Mouse (Mus musculus) lung, embryonic 15.5 days (tissue): Measurements from ENCODE around the gene Pdzph1. TPM values are rescaled to one million over a fixed set of nuclear protein-coding genes. Genes with fewer than 3 reads are reported as not detected.

Source experiments
- ATAC-seq: fragments of 200-750 bp; cut with Nextera tagmentation; 2 replicates; pipeline ENCODE4 v1.8.0; 2017; ENCODE audit warnings: moderate number of reproducible peaks, borderline replicate concordance; ENCODE audit not compliant: low FRiP score, low TSS enrichment; ENCODE audit errors: extremely low read depth
- H3K27ac ChIP-seq: fragments of 300-500 bp; sonication (generic); 2 replicates; pipeline ENCODE4 v1.5.1; 2015; ENCODE audit warnings: moderate library complexity, mild to moderate bottlenecking, inconsistent platforms
- H3K27me3 ChIP-seq: fragments of 300-500 bp; sonication (generic); 2 replicates; pipeline ENCODE4 v1.6.1; 2015; ENCODE audit warnings: inconsistent platforms
- H3K36me3 ChIP-seq: fragments of 300-500 bp; sonication (generic); 2 replicates; pipeline ENCODE4 v1.6.1; 2015; ENCODE audit warnings: inconsistent platforms
- H3K4me1 ChIP-seq: fragments of 300-500 bp; sonication (generic); 2 replicates; pipeline ENCODE4 v1.6.1; 2015; ENCODE audit warnings: inconsistent platforms
- H3K4me2 ChIP-seq: fragments of 300-500 bp; sonication (generic); 2 replicates; pipeline ENCODE4 v1.6.1; 2015; ENCODE audit warnings: inconsistent platforms, mild to moderate bottlenecking, moderate library complexity
- H3K4me3 ChIP-seq: fragments of 300-500 bp; sonication (generic); 2 replicates; pipeline ENCODE4 v1.5.1; 2015; ENCODE audit warnings: mild to moderate bottlenecking, inconsistent platforms
- H3K9ac ChIP-seq: fragments of 300-500 bp; sonication (generic); 2 replicates; pipeline ENCODE4 v1.6.1; 2015; ENCODE audit warnings: inconsistent platforms
- H3K9me3 ChIP-seq: fragments of 300-500 bp; sonication (generic); 2 replicates; pipeline ENCODE4 v1.6.1; 2016; ENCODE audit warnings: inconsistent platforms
- WGBS: fragments of 180-500 bp; shearing (Covaris S2); methylation state at CpG from one replicate; pipeline ENCODE4 v1.1.7; 2015; 5-methylcytosine and 5-hydroxymethylcytosine counted together
- polyA plus RNA-seq: library from polyadenylated mRNA; unstranded; fragments of >200 nt; fragmentation: Nextera tagmentation; extraction: Ambion mirVana; gene quantifications from 2 replicates; pipeline ENCODE4 v1.2.1, GENCODE M21; 2015

Gene Pdzph1
- polyA plus RNA-seq, 1 experiment from 2014 or later, result not detected

DNA sequence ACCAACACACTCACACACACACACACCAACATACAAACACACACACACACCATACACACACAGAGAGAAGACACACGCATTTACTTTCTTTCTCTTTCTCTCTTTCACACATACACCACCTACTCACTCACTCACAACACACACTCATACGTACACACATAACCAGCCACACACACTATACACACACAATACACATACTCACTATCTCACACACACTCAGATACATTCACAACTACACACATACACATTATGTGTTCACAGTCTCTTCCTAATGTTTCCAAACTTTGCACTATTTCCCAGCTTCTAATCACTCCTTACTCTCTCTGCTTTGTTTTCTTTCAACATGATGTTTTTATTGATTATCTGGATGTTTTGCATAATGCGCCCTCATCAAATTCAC, 72.6 kb downstream of the Pdzph1 start:
- Histone ChIP-seq H3K4me1 (no peaks in the 10 kb centered on the region), H3K27me3 (no peaks in the 10 kb centered on the region), H3K27ac (no peak overlapping the region), H3K4me2 (no peak overlapping the region), H3K36me3 (no peaks in the 10 kb centered on the region), H3K9ac (no peak overlapping the region), H3K4me3 (no peak overlapping the region), H3K9me3 (no peaks in the 10 kb centered on the region)
- WGBS, result 75% methylated on average over 3 of the region's 3 CpGs
- no peak for ATAC-seq

- no peak overlapping the region for H3K4me3 ChIP-seq
- H3K9ac ChIP-seq, result no peak overlapping the region
- no peaks in the 10 kb centered on the region for H3K4me1 ChIP-seq
- no peaks in the 10 kb centered on the region for H3K27me3 ChIP-seq
- no peak for ATAC-seq
- 69% methylated on average over 7 of the region's 7 CpGs for WGBS
- no peaks in the 10 kb centered on the region for H3K9me3 ChIP-seq
- H3K36me3 ChIP-seq, result no peaks in the 10 kb centered on the region
- no peak overlapping the region for H3K4me2 ChIP-seq
- H3K27ac ChIP-seq, result no peak overlapping the region
Observed at GRCm38 (mm10) chr17:58911564-58911963, 79.6 kb downstream of the Pdzph1 start.

GRCm38 (mm10) chr17:58909061-58909661, 82.0 kb downstream of the Pdzph1 start:
- ATAC-seq, result no peak
- no peak overlapping the region for H3K27ac ChIP-seq
- 29% methylated on average over 8 of the region's 8 CpGs for WGBS
- H3K4me3 ChIP-seq, result no peak overlapping the region
- no peak overlapping the region for H3K9ac ChIP-seq
- no peaks in the 10 kb centered on the region for H3K36me3 ChIP-seq
- no peak overlapping the region for H3K4me2 ChIP-seq
- no peaks in the 10 kb centered on the region for H3K9me3 ChIP-seq
- H3K27me3 ChIP-seq, result no peaks in the 10 kb centered on the region
- H3K4me1 ChIP-seq, result no peaks in the 10 kb centered on the region

DNA sequence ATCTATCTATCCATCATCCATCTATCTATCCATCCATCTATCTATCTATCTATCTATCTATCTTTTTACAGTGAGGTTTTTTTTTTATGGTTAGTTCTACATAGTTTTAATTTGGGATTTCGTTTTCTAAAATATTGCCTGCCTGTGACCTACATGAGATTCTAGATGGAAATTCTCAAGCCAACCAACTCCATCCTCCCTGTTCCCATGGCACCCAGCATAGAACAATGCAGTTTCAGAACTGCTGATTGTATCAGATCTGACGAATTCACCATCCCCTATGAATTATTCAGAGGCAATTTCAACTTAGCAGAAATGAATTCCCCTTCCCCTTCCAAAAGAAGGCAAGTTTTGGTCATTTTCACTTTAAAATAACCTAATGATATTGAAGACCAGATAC, 85.2 kb downstream of the Pdzph1 start:
- Histone ChIP-seq H3K27ac (no peak overlapping the region), H3K4me1 (no peaks in the 10 kb centered on the region), H3K4me2 (no peak overlapping the region), H3K4me3 (no peak overlapping the region), H3K9me3 (no peaks in the 10 kb centered on the region), H3K27me3 (no peaks in the 10 kb centered on the region), H3K36me3 (no peaks in the 10 kb centered on the region), H3K9ac (no peak overlapping the region)
- WGBS, result 74% methylated on average over 2 of the region's 2 CpGs
- ATAC-seq, result no peak

DNA sequence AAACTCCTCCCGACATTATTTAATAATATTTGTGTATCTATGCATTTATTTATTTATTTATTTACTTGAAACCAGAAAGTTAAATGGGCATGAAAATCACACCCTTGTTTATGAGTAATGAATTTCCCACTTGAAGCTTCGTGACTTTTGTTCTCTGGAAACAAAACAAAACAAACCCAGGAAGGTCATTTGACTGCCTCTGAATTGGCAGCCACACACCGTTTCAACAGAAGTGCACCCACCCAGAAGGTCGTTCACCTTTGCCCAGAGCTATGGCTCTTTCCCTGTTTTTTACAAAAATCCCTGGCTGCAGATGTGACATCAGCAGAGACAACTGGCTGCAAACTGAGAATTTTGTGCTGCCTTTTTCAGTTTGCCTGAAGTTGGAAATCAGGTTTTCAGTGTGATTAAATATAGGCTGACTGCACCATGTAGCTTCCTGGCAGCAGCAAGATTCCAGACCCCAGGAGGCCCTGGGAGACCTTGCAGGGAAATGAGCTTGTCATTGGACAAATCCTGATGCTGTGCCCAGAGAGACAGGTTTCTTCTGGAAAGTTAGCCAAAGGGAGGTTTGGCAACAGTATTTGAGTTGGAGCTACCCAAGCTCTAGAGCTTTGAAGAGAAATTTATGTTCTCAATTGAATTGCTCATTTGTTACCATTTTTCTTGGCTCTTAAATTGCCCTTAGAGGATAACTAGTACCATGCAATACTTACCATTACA, 99.5 kb downstream of the Pdzph1 start:
- H3K4me2 ChIP-seq, result no peak overlapping the region
- WGBS, result 45% methylated on average over 4 of the region's 4 CpGs
- H3K27ac ChIP-seq, result no peak overlapping the region
- H3K9ac ChIP-seq, result no peak overlapping the region
- no peaks in the 10 kb centered on the region for H3K9me3 ChIP-seq
- H3K27me3 ChIP-seq, result no peaks in the 10 kb centered on the region
- no peaks in the 10 kb centered on the region for H3K4me1 ChIP-seq
- no peak for ATAC-seq
- H3K36me3 ChIP-seq, result no peaks in the 10 kb centered on the region
- H3K4me3 ChIP-seq, result no peak overlapping the region

DNA sequence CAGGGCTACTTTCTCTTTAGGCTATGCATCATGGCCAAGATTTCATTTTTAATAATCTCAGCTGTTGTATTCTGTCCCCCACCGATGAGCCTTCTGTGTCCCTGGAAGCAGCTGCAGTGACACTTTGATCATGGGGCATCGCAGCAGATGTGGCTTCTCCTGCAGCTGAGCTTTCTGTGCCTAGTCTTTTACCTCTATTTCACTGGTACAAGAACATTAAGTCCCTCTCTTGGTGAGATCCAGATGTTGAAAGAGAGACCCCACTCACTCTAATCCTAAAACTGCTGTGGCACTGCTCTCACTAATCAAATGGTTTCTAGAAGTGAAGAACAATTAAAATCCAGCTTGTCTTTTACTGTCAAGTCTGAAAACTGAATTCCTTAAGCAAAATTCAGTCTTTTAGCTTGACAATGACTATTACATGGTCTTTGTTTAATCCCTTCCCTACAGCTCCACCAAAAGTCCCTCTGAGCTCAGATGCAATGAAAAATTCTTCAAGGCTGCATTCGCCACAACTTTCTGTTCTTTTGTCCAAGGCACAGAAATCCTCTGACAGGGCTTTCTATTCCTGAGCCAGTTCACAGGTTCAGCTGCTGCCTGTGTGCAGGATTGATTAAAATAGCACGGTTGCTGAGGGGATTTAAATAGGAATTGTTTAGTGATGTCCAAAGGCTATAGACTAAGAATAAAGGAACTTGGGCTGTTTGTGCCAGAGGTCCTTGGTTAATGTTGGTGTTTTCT, 101.1 kb downstream of the Pdzph1 start:
- no peaks in the 10 kb centered on the region for H3K36me3 ChIP-seq
- no peak overlapping the region for H3K4me3 ChIP-seq
- no peak overlapping the region for H3K27ac ChIP-seq
- no peaks in the 10 kb centered on the region for H3K4me1 ChIP-seq
- H3K27me3 ChIP-seq, result no peaks in the 10 kb centered on the region
- H3K9me3 ChIP-seq, result no peaks in the 10 kb centered on the region
- WGBS, result 71% methylated on average over 4 of the region's 4 CpGs
- no peak for ATAC-seq
- no peak overlapping the region for H3K4me2 ChIP-seq
- H3K9ac ChIP-seq, result no peak overlapping the region

DNA sequence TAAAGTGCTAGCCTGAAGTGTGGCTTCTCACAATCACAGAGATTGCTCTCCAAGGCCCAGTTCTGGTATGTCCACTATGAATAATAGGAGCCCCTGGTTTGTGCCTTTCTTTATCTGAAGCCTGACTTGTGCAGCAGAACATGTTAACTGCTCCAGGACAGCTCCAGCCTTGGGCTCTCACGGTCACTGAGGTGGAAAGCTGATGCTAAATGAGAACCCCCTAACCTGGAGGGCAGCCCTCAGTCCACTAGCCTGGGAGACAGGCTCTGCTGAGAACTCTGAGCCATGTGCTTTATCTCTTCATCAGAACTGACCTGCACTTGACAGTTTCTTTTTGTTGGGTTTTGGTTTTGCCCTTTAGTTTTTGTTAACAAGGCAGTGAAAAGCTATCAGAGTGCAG, 106.8 kb downstream of the Pdzph1 start:
- Histone ChIP-seq H3K9ac (no peak overlapping the region), H3K4me3 (no peak overlapping the region), H3K27ac (no peak overlapping the region), H3K9me3 (no peaks in the 10 kb centered on the region), H3K4me2 (no peak overlapping the region), H3K36me3 (no peaks in the 10 kb centered on the region), H3K27me3 (no peaks in the 10 kb centered on the region), H3K4me1 (no peaks in the 10 kb centered on the region)
- no peak for ATAC-seq
- WGBS, result 58% methylated on average over 1 of the region's 1 CpGs

DNA sequence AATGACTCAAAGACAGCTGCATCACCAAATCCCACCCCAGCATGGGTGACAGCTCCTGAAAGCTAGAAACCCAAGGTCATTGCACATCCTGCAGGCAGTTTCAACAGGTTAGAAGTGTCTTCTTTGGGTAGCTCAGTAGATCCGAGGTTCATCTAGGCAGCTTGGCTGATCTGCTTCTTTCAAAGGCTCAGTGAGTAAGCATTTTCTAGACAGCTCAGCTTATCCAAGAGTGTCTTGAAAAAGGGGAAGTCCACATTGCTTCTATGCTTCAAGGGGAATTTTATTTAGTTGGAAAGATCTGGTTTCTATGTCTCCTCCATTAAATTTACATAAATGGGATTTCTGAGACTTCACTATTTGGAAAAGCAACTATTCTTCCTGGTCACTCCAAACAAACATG, 117.8 kb downstream of the Pdzph1 start:
- H3K4me3 ChIP-seq, result no peak overlapping the region
- no peak for ATAC-seq
- WGBS, result 55% methylated on average over 1 of the region's 1 CpGs
- H3K36me3 ChIP-seq, result no peaks in the 10 kb centered on the region
- no peaks in the 10 kb centered on the region for H3K27me3 ChIP-seq
- no peaks in the 10 kb centered on the region for H3K9me3 ChIP-seq
- H3K9ac ChIP-seq, result no peak overlapping the region
- H3K4me1 ChIP-seq, result no peaks in the 10 kb centered on the region
- H3K27ac ChIP-seq, result no peak overlapping the region
- H3K4me2 ChIP-seq, result no peak overlapping the region

DNA sequence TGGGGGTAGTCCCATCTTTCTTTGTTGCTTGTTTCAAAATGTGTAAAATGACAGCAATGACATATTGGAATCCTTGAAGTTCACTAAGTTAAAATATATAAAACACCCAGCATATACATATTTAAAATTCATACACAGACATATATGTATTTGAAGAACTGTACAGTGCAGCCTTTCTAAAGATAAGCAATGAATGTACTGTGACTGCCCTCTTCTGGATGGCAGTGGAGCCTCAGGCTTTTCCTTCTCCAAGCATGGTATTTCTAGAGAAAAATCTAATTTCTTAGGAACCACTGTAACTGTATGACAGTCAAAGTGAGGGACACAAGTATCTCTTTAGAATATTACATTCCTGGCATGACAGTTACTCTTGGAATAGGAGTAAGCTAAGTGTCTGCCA, 120.4 kb downstream of the Pdzph1 start:
- ATAC-seq, result no peak
- no peak overlapping the region for H3K9ac ChIP-seq
- H3K27me3 ChIP-seq, result no peaks in the 10 kb centered on the region
- no peak overlapping the region for H3K4me3 ChIP-seq
- no peak overlapping the region for H3K4me2 ChIP-seq
- H3K36me3 ChIP-seq, result no peaks in the 10 kb centered on the region
- H3K9me3 ChIP-seq, result no peaks in the 10 kb centered on the region
- H3K4me1 ChIP-seq, result no peaks in the 10 kb centered on the region
- H3K27ac ChIP-seq, result no peak overlapping the region

Other genes starting within 250 kb of the Pdzph1 start
- 3.6 and 4.8 TPM in 2 replicates for gene Nudt12, start 22.0 kb upstream of the Pdzph1 start, polyA plus RNA-seq